Mouse (Mus musculus) spleen, postnatal 10 days (tissue): Measurements from ENCODE around the gene Gpr165.

ENCODE experiments used
- DNase-seq, 2 experiments: peaks; one replicate each; pipeline ENCODE4 v3.0.0; 2021 to 2022; ENCODE audit warnings: low spot score in 2 of 2

Gpr165 gene

GRCm38 (mm10) chrX:96712907-96713774 is at the start of gene Gpr165:
Gpr165 (plus strand) TSS chrX:96713441.
- DNase-seq, result no peak

DNA sequence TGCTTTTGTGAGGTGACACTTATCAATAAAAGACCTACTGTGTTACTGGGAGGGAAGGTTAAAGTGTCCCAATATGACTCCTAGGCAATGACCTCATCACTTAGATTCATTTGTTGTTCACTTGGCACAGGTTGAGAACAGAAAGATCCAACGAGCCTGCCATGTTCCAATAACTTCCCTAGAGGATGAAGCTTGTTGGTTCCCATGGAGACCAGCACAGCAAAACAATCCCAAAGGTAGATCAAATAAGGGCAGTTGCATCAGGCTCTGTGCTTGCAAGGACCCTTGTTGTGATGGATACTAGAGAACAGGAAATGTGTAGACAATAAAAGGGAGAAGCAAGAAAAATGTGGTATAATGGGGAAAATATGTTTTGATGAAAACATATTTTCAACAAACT is 38.4 kb upstream of the Gpr165 start:
- DNase-seq, result no peak
